Mouse (Mus musculus) hindbrain, embryonic 10.5 days (tissue): ENCODE data around the gene Pde4b. TPM values are rescaled to one million over a fixed set of nuclear protein-coding genes. Genes with fewer than 3 reads are reported as not detected.

Experiments
- DNase-seq: peaks from one replicate; pipeline ENCODE4 v3.0.0-alpha.2; 2017; ENCODE audit warnings: low spot score
- H3K27ac ChIP-seq: fragments of 300-500 bp; sonication (generic); 2 replicates; pipeline ENCODE4 v1.5.1; 2016; ENCODE audit warnings: mild to moderate bottlenecking, moderate library complexity
- H3K27me3 ChIP-seq: fragments of 300-500 bp; sonication (generic); 2 replicates; pipeline ENCODE4 v1.6.1; 2016; ENCODE audit warnings: mild to moderate bottlenecking; ENCODE audit not compliant: poor library complexity, insufficient read depth, severe bottlenecking
- H3K36me3 ChIP-seq: fragments of 300-500 bp; sonication (generic); 2 replicates; pipeline ENCODE4 v1.6.1; 2016; ENCODE audit warnings: mild to moderate bottlenecking, moderate library complexity
- H3K4me1 ChIP-seq: fragments of 300-500 bp; sonication (generic); replicated peaks from 2 replicates; pipeline ENCODE4 v1.6.1; 2016; ENCODE audit warnings: mild to moderate bottlenecking
- H3K4me3 ChIP-seq: fragments of 300-500 bp; sonication (generic); 2 replicates; pipeline ENCODE4 v1.5.1; 2016; ENCODE audit warnings: mild to moderate bottlenecking, moderate library complexity
- H3K9me3 ChIP-seq: fragments of 300-500 bp; sonication (generic); 2 replicates; pipeline ENCODE4 v1.6.1; 2016; ENCODE audit warnings: mild to moderate bottlenecking, moderate library complexity
- WGBS: fragments of 180-500 bp; shearing (Covaris S2); methylation state at CpG from one replicate; pipeline ENCODE4 v1.1.7; 2016; 5-methylcytosine and 5-hydroxymethylcytosine counted together
- polyA plus RNA-seq: library from polyadenylated mRNA; unstranded; fragments of >200 nt; fragmentation: Nextera tagmentation; extraction: Ambion mirVana; gene quantifications from 2 replicates; pipeline ENCODE4 v1.2.1, GENCODE M21; 2016

Pde4b gene
- polyA plus RNA-seq, 1 experiment from 2014 or later, result 6.7 TPM

DNA sequence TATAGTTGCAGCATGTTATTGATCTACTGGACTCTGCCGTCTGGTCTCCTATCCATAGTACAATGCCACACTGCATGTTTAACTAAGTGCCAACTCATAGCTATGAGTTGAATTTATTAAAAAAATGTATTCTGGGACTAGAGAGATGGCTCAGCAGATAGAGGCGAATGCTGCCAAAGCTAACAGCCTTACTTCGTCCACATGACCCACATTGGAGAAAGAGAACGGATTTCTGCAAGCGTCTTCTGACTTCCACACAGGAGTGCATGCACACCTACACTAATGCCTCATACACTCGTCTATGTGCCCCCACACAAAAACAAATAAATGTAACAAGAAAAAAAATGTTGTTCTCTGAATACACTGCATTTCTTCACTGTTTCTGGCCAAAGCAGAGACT, 231.3 kb downstream of the Pde4b start:
- Histone ChIP-seq H3K27me3 (no peaks in the 10 kb centered on the region), H3K9me3 (no peaks in the 10 kb centered on the region), H3K27ac (no peak overlapping the region), H3K36me3 (no peaks in the 10 kb centered on the region), H3K4me3 (no peak overlapping the region), H3K4me1 (0 out of 2 replicates have a peak, but pooled peaks cover 3% of the 10 kb centered on the region)
- WGBS, result 90% methylated on average over 6 of the region's 6 CpGs
- DNase-seq, result no peak

DNA sequence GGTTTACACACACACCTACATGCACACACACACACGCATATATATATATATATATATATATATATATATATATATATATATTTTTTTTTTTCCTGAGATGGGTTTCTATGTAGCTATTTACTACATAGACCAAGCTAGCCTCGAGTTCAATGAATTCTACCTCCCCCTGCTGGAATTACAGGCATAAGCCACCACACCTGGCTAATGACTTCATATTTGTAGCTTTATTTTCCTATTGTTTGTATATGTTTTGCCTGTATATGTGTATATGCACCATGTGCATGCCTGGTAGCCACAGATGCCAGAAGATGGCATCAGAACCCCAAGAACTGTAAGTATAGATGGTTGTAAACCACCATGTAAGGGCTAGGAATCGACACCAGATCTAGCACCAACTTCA, 234.0 kb downstream of the Pde4b start:
- no peaks in the 10 kb centered on the region for H3K9me3 ChIP-seq
- no peaks in the 10 kb centered on the region for H3K27me3 ChIP-seq
- H3K27ac ChIP-seq, result no peak overlapping the region
- no peak overlapping the region for H3K4me3 ChIP-seq
- WGBS, result 69% methylated on average over 3 of the region's 3 CpGs
- 0 out of 2 replicates have a peak, but pooled peaks cover 3% of the 10 kb centered on the region for H3K4me1 ChIP-seq
- DNase-seq, result no peak
- H3K36me3 ChIP-seq, result no peaks in the 10 kb centered on the region

DNA sequence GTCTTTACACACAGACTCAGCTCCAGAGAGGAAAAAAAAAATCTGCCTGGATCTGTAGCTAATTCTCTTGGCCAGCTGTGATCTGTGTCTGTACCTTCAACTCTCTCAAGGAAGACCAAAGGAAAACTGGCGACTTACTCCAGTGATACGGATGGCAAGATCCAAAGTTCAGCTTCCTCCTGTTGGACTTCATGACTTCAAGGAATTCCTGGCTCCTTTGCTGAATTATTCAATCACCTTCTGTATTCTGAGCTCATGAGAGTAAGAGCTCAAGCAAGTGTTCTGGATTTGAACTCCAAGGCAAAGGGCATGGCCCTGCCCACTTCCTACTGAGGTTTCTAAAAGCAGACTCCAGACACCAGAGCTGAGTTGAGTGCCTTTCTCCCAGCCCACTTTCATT, 245.0 kb downstream of the Pde4b start:
- H3K4me3 ChIP-seq, result no peak overlapping the region
- H3K4me1 ChIP-seq, result no peaks in the 10 kb centered on the region
- H3K9me3 ChIP-seq, result no peaks in the 10 kb centered on the region
- no peak overlapping the region for H3K27ac ChIP-seq
- H3K36me3 ChIP-seq, result no peaks in the 10 kb centered on the region
- no peaks in the 10 kb centered on the region for H3K27me3 ChIP-seq
- WGBS, result 95% methylated on average over 2 of the region's 2 CpGs
- DNase-seq, result no peak

DNA sequence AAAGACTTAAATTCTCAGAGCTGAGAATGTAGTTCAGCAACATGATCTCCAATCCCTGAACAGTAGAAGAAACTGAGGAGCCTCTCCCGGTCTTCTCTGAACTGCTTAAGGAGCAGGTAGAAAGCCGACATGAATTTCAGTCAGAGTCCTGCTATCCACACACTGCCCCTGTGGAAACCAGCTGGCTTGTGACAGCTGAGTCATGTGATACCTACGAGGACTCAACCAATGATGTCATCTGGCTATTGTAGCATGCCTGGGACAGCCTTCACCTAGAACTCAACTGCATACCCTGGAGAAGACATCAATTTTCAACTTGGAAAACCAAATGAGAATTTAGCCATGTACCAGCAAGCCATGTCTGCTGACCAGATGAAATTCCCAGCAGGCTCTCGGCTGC, 245.5 kb downstream of the Pde4b start:
- H3K27me3 ChIP-seq, result no peaks in the 10 kb centered on the region
- no peaks in the 10 kb centered on the region for H3K9me3 ChIP-seq
- no peak overlapping the region for H3K27ac ChIP-seq
- no peaks in the 10 kb centered on the region for H3K4me1 ChIP-seq
- 85% methylated on average over 4 of the region's 4 CpGs for WGBS
- DNase-seq, result no peak
- no peaks in the 10 kb centered on the region for H3K36me3 ChIP-seq
- H3K4me3 ChIP-seq, result no peak overlapping the region

DNA sequence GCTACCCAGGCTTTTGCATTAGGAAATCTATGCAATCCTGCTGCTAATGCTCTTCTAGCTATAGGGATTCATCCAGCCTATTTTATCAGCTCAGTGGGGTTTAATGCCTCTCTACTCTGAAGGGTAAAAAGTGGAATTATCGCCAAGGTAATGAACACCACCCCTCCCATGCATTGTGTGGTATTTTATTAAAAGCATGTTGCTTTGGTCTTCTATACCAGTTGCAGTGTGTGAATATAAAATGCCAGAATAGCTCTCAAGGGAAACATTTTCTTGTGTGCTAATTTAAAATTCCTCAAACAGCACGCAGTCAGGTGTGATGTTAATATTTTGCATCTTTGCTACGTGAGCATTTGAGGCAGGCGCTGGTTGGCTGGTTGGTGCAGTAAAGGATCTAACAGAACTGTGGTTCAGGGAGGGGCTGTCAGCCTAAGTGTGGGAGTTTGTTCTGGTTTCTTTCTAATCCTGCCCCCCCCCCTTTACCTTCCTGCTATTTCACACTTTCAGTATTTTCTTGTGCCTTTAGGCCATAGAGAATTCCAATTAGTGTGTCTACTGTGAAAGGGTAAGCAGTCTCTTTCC, 259.7 kb downstream of the Pde4b start:
- no peaks in the 10 kb centered on the region for H3K9me3 ChIP-seq
- no peaks in the 10 kb centered on the region for H3K27me3 ChIP-seq
- H3K27ac ChIP-seq, result no peak overlapping the region
- no peak overlapping the region for H3K4me3 ChIP-seq
- no peaks in the 10 kb centered on the region for H3K36me3 ChIP-seq
- 74% methylated on average over 4 of the region's 4 CpGs for WGBS
- DNase-seq, result no peak
- H3K4me1 ChIP-seq, result peaks cover 9% of the 10 kb centered on the region; the same call in 1 of the 2 replicates

DNA sequence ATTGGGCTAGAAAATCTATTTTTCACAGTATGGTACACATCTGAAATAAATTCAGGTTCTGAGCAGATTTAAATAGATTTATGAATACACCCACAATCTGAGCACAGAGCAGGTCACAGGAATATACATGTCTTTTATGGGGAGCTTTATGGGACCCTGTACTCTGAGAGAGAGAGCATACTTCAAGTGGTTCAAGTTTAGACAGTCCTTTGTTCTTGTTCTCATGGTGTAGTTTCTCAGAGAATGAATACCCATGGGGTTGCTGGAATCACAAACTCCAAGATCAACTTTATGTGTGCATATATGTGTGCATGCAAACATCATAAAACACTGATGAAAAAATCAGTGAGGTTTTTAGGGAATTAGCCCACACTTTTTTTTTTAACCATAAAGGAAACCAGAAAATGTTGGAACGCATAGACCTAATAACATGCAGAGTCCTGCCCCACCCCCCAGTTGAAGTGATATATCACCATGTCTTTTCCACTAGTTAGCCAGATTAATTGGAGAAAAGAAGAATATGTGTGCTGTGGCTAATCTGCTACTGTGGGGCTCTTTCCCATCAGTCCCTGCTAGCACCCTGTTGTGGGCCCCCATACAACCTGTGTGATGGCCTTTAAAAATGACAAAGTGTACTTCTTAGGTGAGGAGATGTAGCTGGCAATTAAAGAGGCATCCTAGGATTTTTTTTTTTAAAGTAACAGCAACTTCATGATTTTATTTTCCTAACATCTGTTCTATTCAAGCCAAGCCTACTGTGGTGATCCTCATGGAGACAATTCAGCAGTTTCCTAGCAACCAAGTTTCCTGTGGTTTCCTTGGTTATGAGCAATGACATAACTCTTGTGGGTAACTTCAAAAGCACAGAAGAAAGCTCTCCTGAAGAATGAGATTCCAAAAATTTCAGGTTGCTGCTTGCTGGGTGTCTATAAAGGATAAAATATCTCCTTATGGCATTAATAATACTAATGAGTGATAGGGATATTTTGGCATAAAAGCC, 264.4 kb downstream of the Pde4b start:
- Histone ChIP-seq H3K9me3 (no peaks in the 10 kb centered on the region), H3K4me1 (peaks cover 15% of the 10 kb centered on the region), H3K27me3 (no peaks in the 10 kb centered on the region), H3K36me3 (no peaks in the 10 kb centered on the region), H3K27ac (0 out of 2 replicates have a peak overlapping the region, but pooled peaks have one; percentile 45), H3K4me3 (no peak overlapping the region)
- WGBS, result 73% methylated on average over 1 of the region's 1 CpGs
- no peak for DNase-seq

DNA sequence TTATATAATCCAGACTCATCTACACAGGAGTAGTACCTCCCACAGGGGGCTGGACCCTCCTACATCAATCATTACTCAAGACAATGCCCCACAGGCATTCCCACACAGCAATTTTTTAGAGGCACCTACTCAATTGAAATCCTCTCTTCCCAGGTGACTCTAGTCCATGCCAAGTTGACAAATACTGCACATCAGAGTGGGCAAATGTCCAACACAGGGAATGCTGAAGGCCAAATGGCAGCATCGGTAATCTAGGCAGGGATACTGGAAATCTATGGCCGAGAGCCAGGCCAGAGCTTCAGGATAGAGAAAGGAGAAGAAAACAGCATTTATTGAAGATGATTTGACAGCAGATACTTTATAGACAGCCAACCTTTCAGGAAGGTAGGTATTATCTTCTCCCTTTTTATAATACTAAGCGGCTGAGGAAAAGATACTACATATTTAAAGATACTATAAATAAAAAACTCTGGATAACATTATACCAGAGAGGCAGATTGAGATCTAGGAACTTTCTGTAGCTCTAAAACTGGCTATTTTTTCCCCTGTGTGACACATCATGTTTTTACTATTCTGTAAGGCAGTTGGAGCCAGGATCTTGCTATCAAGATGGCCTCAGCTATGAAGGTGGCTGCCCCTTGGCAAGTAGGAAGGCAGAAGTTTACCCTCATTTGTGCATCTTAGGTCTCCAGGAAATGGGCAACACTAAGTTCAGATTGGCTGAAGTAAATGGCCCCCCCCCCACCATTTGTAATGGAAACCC, 266.5 kb downstream of the Pde4b start:
- no peaks in the 10 kb centered on the region for H3K9me3 ChIP-seq
- peaks cover 11% of the 10 kb centered on the region for H3K4me1 ChIP-seq
- no peaks in the 10 kb centered on the region for H3K36me3 ChIP-seq
- 89% methylated on average over 3 of the region's 3 CpGs for WGBS
- no peak overlapping the region for H3K4me3 ChIP-seq
- no peak for DNase-seq
- no peaks in the 10 kb centered on the region for H3K27me3 ChIP-seq
- no peak overlapping the region for H3K27ac ChIP-seq

DNA sequence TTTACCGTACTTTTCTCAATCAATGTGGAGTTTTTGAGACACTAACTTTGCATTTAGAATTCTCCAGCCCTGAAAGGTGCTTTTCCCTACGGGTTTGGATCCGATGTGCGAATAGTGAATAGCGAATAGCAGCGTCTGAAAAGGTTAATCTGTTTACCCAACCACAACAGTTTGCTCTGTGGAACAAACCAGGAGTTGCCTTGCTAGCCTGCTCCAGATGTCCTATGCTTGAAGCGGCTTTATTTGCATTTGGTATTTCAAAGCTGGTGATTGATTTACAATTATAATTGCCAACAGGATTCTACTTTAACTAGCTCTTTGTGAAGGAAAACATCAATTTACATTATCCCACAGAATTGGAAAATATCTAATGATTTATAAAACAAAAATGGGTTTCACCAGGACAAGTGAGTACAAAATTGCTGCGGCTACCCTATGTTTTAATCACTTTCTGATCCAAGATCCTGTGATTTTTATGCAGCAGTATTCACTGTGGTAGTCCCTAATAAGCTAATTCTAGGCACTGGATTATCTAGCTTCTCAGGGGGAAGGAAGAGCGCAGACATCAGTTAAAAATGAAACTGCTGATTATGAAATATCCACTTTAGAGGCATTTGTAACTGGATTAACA, 280.9 kb downstream of the Pde4b start:
- no peak overlapping the region for H3K27ac ChIP-seq
- 0 out of 2 replicates have a peak, but pooled peaks cover 8% of the 10 kb centered on the region for H3K4me1 ChIP-seq
- no peak for DNase-seq
- H3K4me3 ChIP-seq, result no peak overlapping the region
- no peaks in the 10 kb centered on the region for H3K9me3 ChIP-seq
- no peaks in the 10 kb centered on the region for H3K27me3 ChIP-seq
- H3K36me3 ChIP-seq, result no peaks in the 10 kb centered on the region
- WGBS, result 49% methylated on average over 9 of the region's 9 CpGs

DNA sequence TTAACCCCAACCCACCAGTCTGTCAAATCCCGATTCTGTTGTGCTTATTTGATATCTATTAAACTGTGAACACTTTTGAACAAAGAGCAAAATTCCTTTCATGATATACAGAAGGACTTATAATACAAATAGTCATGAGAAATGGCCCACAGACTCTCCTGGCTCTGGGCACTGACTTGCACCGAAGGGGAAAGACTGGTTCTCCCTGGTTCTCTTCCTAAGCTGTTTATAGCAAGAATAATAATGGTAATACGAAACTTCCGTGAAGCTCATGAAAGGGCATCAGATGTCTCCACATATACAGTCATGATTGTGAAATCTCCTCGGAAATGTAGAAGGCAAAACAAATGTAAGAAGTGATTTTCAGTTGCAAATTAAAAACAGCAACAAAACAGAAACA, 287.3 kb downstream of the Pde4b start:
- no peak for DNase-seq
- no peak overlapping the region for H3K27ac ChIP-seq
- WGBS, result 83% methylated on average over 5 of the region's 5 CpGs
- no peaks in the 10 kb centered on the region for H3K4me1 ChIP-seq
- no peaks in the 10 kb centered on the region for H3K9me3 ChIP-seq
- no peaks in the 10 kb centered on the region for H3K36me3 ChIP-seq
- no peaks in the 10 kb centered on the region for H3K27me3 ChIP-seq
- H3K4me3 ChIP-seq, result no peak overlapping the region

DNA sequence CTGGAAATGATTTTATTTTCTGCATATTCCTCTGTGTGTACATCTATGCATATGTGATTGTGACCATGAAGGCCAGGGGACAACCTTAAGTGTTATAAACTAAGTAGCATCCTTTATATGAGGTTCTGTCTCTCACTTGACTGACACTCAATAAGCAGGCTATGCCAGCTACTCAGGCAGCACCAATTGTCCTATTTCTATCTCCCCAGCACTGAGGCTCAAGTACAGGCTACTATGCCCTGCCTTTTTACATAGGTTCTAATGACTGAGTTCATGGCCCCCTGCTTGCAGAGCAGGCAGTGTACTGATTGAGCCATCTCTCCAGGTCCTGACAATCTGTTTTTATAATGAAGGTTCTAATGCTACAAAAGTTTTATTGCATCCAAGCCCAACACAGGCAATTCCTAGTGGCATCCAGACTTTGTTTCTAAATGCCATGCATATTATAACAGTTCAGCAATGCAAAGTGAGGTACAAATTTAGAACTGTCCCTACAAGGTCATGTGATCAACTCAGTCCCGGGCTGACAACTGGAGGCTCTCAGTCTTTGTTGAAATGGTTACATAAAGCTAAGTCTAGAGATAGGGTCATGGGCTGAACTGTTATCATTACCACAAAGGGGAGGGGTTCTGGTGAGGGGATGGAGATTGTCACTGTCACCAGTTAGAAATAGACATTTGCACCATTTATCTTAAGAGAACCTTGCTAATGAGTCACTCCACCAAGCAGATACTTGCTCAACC, 295.6 kb downstream of the Pde4b start:
- Histone ChIP-seq H3K36me3 (no peaks in the 10 kb centered on the region), H3K9me3 (no peaks in the 10 kb centered on the region), H3K4me1 (no peaks in the 10 kb centered on the region), H3K4me3 (no peak overlapping the region), H3K27me3 (no peaks in the 10 kb centered on the region), H3K27ac (no peak overlapping the region)
- DNase-seq, result no peak
- 87% methylated on average over 1 of the region's 1 CpGs for WGBS

DNA sequence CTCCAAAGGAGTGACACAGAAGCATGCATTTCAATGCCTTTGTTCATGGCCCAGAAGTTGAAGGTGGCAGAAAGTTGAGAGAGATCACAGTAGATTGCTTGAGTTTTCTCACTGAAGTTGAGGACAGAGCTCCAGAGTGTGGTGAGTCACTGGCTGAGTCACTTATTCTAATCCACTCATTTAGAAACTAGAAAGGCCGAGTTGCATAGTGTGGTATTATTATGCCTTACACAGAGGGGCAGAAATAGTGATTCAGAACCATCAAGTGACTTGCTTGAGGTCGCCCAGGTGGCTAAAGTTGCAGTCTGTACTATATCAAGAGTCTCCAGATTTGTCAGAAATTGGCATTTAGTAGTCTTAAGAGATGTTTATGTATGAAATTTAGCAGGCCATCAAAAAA, 306.3 kb downstream of the Pde4b start:
- no peaks in the 10 kb centered on the region for H3K4me1 ChIP-seq
- no peak overlapping the region for H3K4me3 ChIP-seq
- 77% methylated on average over 2 of the region's 2 CpGs for WGBS
- no peaks in the 10 kb centered on the region for H3K27me3 ChIP-seq
- 0 out of 2 replicates have a peak, but pooled peaks cover 3% of the 10 kb centered on the region for H3K9me3 ChIP-seq
- H3K27ac ChIP-seq, result no peak overlapping the region
- DNase-seq, result no peak
- no peaks in the 10 kb centered on the region for H3K36me3 ChIP-seq

DNA sequence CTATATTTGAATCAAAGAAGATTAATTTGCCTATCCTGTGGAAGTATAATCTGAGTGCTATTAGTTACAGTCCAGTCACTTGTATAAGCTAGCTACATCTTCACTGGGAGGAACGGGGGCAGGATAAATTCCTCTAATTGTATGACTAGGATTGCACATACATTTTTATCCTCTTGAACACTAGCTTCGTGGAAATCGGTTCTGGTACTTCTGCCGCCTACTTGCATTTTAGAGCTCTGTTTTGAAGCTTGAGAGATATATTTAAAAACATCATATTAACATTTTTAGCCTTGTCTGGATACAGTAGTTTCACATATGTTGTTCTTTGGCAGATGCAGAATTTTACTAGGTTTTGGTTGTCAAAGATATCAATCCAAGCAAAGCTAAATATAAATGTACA, 310.0 kb downstream of the Pde4b start:
- Histone ChIP-seq H3K9me3 (0 out of 2 replicates have a peak, but pooled peaks cover 3% of the 10 kb centered on the region), H3K4me3 (no peak overlapping the region), H3K27me3 (no peaks in the 10 kb centered on the region), H3K4me1 (no peaks in the 10 kb centered on the region), H3K36me3 (no peaks in the 10 kb centered on the region), H3K27ac (no peak overlapping the region)
- 89% methylated on average over 4 of the region's 4 CpGs for WGBS
- no peak for DNase-seq
